23 mouse cellular contexts compared by ENCODE assay signal in the genomic region with DNA sequence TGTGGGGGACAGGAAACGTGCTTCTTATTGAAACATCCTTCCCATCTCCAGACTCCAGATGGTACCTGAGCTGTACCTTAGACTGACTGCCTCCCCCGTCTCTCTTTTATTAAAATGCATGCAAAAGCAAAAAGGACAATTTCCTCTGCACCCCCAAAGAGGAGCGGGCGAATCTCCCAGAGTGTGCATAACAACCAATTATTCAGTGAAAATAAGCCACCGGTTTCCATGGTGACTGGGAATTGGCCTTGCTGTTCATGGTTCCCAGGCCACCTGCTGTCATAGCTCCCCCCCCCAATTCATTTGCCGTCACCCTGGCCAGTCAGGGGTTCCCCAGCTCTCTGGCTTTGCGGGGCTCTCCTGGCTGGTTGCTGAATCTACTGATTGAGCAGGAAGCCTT. TPM values are rescaled to one million over a fixed set of nuclear protein-coding genes. Genes with fewer than 3 reads are reported as not detected.
DNase-seq lines count a peak whose midpoint lies in the region; ATAC-seq lines count a peak whose summit lies in the region.
"Had no signal": no experiment of that assay in that cellular context is flagged by ENCODE, and none has a peak within 500 bp of the region (broad histone marks: within the 10 kb centered on the region; RNA-seq: fewer than 3 reads in every experiment).

No protein-coding gene starts in this region.

- H3K36me3 ChIP-seq in forebrain, embryonic 13.5 days (ENCODE audit: poor library complexity, severe bottlenecking), result peaks cover 5% of the 10 kb centered on the region; the same call in 1 of the 2 replicates
- no peaks in the 10 kb centered on the region for H3K36me3 ChIP-seq in forebrain, embryonic 11.5 days (ENCODE audit: control insufficient read depth, insufficient read depth, low read length)
- peaks cover 55% of the 10 kb centered on the region for H3K36me3 ChIP-seq in hindbrain, embryonic 14.5 days (replicated peaks; ENCODE audit: control insufficient read depth, insufficient read depth)
- peaks cover 15% of the 10 kb centered on the region for H3K36me3 ChIP-seq in midbrain, embryonic 15.5 days (replicated peaks)
- H3K36me3 ChIP-seq: heart, embryonic 13.5 days; intestine, embryonic 15.5 days; limb, embryonic 13.5 days; liver, embryonic 13.5 days had no signal

- 24% methylated on average over 7 of the region's 7 CpGs for WGBS in forebrain, embryonic 13.5 days
- WGBS in forebrain, embryonic 11.5 days, result 50% methylated on average over 7 of the region's 7 CpGs
- 26% methylated on average over 7 of the region's 7 CpGs for WGBS in hindbrain, embryonic 14.5 days
- WGBS in midbrain, embryonic 15.5 days, result 25% methylated on average over 7 of the region's 7 CpGs

- H3K4me3 ChIP-seq in forebrain, embryonic 13.5 days, result no peak overlapping the region
- H3K4me3 ChIP-seq in forebrain, embryonic 11.5 days (ENCODE audit: low read depth, low read length), result no peak overlapping the region
- H3K4me3 ChIP-seq in hindbrain, embryonic 14.5 days (replicated peaks; ENCODE audit: low read length), result no peak overlapping the region
- no peak overlapping the region for H3K4me3 ChIP-seq in midbrain, embryonic 15.5 days
- H3K4me3 ChIP-seq: heart, embryonic 13.5 days; intestine, embryonic 15.5 days; limb, embryonic 13.5 days; liver, embryonic 13.5 days had no signal

- 0 out of 2 replicates have a peak, but pooled peaks have one; percentile 31 for ATAC-seq in forebrain, embryonic 13.5 days
- no peak for ATAC-seq in forebrain, embryonic 11.5 days (replicated peaks; ENCODE audit: low FRiP score)
- ATAC-seq in hindbrain, embryonic 14.5 days (ENCODE audit: low FRiP score), result no peak
- peak; percentile 51; the same call in 1 of the 2 replicates for ATAC-seq in midbrain, embryonic 15.5 days (replicated peaks)
- ATAC-seq in erythroblast, adult 5-6 weeks (replicated peaks; ENCODE audit: low FRiP score, poor library complexity, severe bottlenecking), result no peak
- ATAC-seq: CD4-positive, CD25-positive, alpha-beta regulatory T cell, adult 4 months; intestine, embryonic 15.5 days; Patski had no signal

- H3K27ac ChIP-seq in forebrain, embryonic 13.5 days, result peak overlapping the region; percentile 62
- no peak overlapping the region for H3K27ac ChIP-seq in forebrain, embryonic 11.5 days (ENCODE audit: low read depth, low read length)
- H3K27ac ChIP-seq in hindbrain, embryonic 14.5 days, result peak overlapping the region; percentile 55; the same call in 1 of the 2 replicates
- peak overlapping the region; percentile 71 for H3K27ac ChIP-seq in midbrain, embryonic 15.5 days
- H3K27ac ChIP-seq: heart, embryonic 13.5 days; intestine, embryonic 15.5 days; limb, embryonic 13.5 days; liver, embryonic 13.5 days; stomach, postnatal 0 days had no signal

- H3K4me1 ChIP-seq in forebrain, embryonic 13.5 days, result peaks cover 26% of the 10 kb centered on the region
- H3K4me1 ChIP-seq in forebrain, embryonic 11.5 days (replicated peaks; ENCODE audit: control insufficient read depth, insufficient read depth, low read length), result peaks cover 10% of the 10 kb centered on the region; the same call in 1 of the 2 replicates
- H3K4me1 ChIP-seq in hindbrain, embryonic 14.5 days (replicated peaks; ENCODE audit: control insufficient read depth, insufficient read depth, low read length), result peaks cover 6% of the 10 kb centered on the region; the same call in 1 of the 2 replicates
- H3K4me1 ChIP-seq in midbrain, embryonic 15.5 days, result peaks cover 19% of the 10 kb centered on the region

- H3K9ac ChIP-seq in forebrain, embryonic 13.5 days, result 0 out of 2 replicates have a peak overlapping the region, but pooled peaks have one; percentile 30
- H3K9ac ChIP-seq in forebrain, embryonic 11.5 days (ENCODE audit: low read length), result no peak overlapping the region
- no peak overlapping the region for H3K9ac ChIP-seq in hindbrain, embryonic 14.5 days
- H3K9ac ChIP-seq in midbrain, embryonic 15.5 days, result no peak overlapping the region
- H3K9ac ChIP-seq: heart, embryonic 13.5 days; intestine, embryonic 15.5 days; limb, embryonic 13.5 days; liver, embryonic 13.5 days; lung, embryonic 14.5 days had no signal

- no peaks in the 10 kb centered on the region for H3K9me3 ChIP-seq in forebrain, embryonic 13.5 days (replicated peaks)
- H3K9me3 ChIP-seq in forebrain, embryonic 11.5 days (ENCODE audit: control insufficient read depth, low read length), result no peaks in the 10 kb centered on the region
- H3K9me3 ChIP-seq in hindbrain, embryonic 14.5 days (ENCODE audit: control insufficient read depth, low read length), result no peaks in the 10 kb centered on the region
- no peaks in the 10 kb centered on the region for H3K9me3 ChIP-seq in midbrain, embryonic 15.5 days
- H3K9me3 ChIP-seq: heart, embryonic 13.5 days; intestine, embryonic 15.5 days; limb, embryonic 13.5 days; liver, embryonic 13.5 days had no signal

- H3K4me2 ChIP-seq in forebrain, embryonic 13.5 days, result no peak overlapping the region
- H3K4me2 ChIP-seq in forebrain, embryonic 11.5 days (ENCODE audit: low read depth, low read length, severe bottlenecking), result no peak overlapping the region
- H3K4me2 ChIP-seq in hindbrain, embryonic 14.5 days (replicated peaks), result no peak overlapping the region
- H3K4me2 ChIP-seq in midbrain, embryonic 15.5 days, result no peak overlapping the region
- H3K4me2 ChIP-seq: heart, embryonic 13.5 days; intestine, embryonic 15.5 days; limb, embryonic 13.5 days; liver, embryonic 13.5 days; lung, embryonic 14.5 days had no signal

- H3K27me3 ChIP-seq in forebrain, embryonic 13.5 days, result 0 out of 2 replicates have a peak, but pooled peaks cover 12% of the 10 kb centered on the region
- no peaks in the 10 kb centered on the region; the same call in 1 of the 2 replicates for H3K27me3 ChIP-seq in forebrain, embryonic 11.5 days (ENCODE audit: control insufficient read depth, insufficient read depth, low read length)
- H3K27me3 ChIP-seq in hindbrain, embryonic 14.5 days (ENCODE audit: control insufficient read depth, insufficient read depth, low read length), result no peaks in the 10 kb centered on the region
- peaks cover 15% of the 10 kb centered on the region; the same call in 1 of the 2 replicates for H3K27me3 ChIP-seq in midbrain, embryonic 15.5 days (replicated peaks)
- H3K27me3 ChIP-seq: Patski had no signal

- no peak for DNase-seq in forebrain, embryonic 11.5 days (ENCODE audit: low spot score)
- peak; percentile 72 for DNase-seq in brain, adult 2 months (ENCODE audit: low read depth, low spot score)
- no peak for DNase-seq in hindbrain, embryonic 14.5 days (ENCODE audit: low spot score)
- no peak for DNase-seq in urinary bladder, postnatal 25 days (ENCODE audit: low spot score)
- DNase-seq in kidney, postnatal 14 days, result no peak
- DNase-seq: adrenal gland, postnatal 10 days; cerebellum, adult 2 months; gastrocnemius, postnatal 10 days; heart, adult 11 months; kidney, postnatal 4 days; liver, embryonic 13.5 days; lung, embryonic 14.5 days; lung, postnatal 36 days; right cerebral cortex, postnatal 4 days had no signal

RNA-seq across cellular contexts. Expression of a gene that starts 26.8 kb away (rescaled TPM):
- 20.1 and 21.0 TPM in 2 replicates for polyA plus RNA-seq in forebrain, embryonic 13.5 days (2015; fragmentation: Nextera tagmentation; extraction: Ambion mirVana)
- polyA plus RNA-seq in forebrain, embryonic 11.5 days (2014; fragmentation: Nextera tagmentation; extraction: Ambion mirVana), result 1.3 and 1.5 TPM in 2 replicates
- polyA plus RNA-seq in hindbrain, embryonic 14.5 days (2014; fragmentation: Nextera tagmentation; extraction: Ambion mirVana), result 41.9 and 46.7 TPM in 2 replicates
- polyA plus RNA-seq in midbrain, embryonic 15.5 days (2015; fragmentation: Nextera tagmentation; extraction: Ambion mirVana), result 57.0 and 65.0 TPM in 2 replicates
- not detected in 2 replicates for total RNA-seq in erythroblast, adult 5-6 weeks (2015; ENCODE audit: low replicate concordance)
- total RNA-seq in erythroblast, adult 5-6 weeks (2017; ENCODE audit: low replicate concordance), result 0.09 TPM in 1 of 2 replicates, not detected in the other

RNA-seq across cellular contexts. Expression of a gene that starts 39.7 kb away (rescaled TPM):
- 265 and 331 TPM in 2 replicates for polyA plus RNA-seq in forebrain, embryonic 13.5 days (2015; fragmentation: Nextera tagmentation; extraction: Ambion mirVana)
- 310 and 360 TPM in 2 replicates for polyA plus RNA-seq in forebrain, embryonic 11.5 days (2014; fragmentation: Nextera tagmentation; extraction: Ambion mirVana)
- polyA plus RNA-seq in hindbrain, embryonic 14.5 days (2014; fragmentation: Nextera tagmentation; extraction: Ambion mirVana), result 154 and 178 TPM in 2 replicates
- 127 and 133 TPM in 2 replicates for polyA plus RNA-seq in midbrain, embryonic 15.5 days (2015; fragmentation: Nextera tagmentation; extraction: Ambion mirVana)
- 338 and 340 TPM in 2 replicates for total RNA-seq in erythroblast, adult 5-6 weeks (2015; ENCODE audit: low replicate concordance)
- 322 and 331 TPM in 2 replicates for total RNA-seq in erythroblast, adult 5-6 weeks (2017; ENCODE audit: low replicate concordance)

RNA-seq across cellular contexts. Expression of a gene that starts 46.4 kb away (rescaled TPM):
- 1.7 and 2.0 TPM in 2 replicates for polyA plus RNA-seq in forebrain, embryonic 13.5 days (2015; fragmentation: Nextera tagmentation; extraction: Ambion mirVana)
- polyA plus RNA-seq in forebrain, embryonic 11.5 days (2014; fragmentation: Nextera tagmentation; extraction: Ambion mirVana), result 0.60 and 1.2 TPM in 2 replicates
- 5.6 and 6.9 TPM in 2 replicates for polyA plus RNA-seq in hindbrain, embryonic 14.5 days (2014; fragmentation: Nextera tagmentation; extraction: Ambion mirVana)
- polyA plus RNA-seq in midbrain, embryonic 15.5 days (2015; fragmentation: Nextera tagmentation; extraction: Ambion mirVana), result 8.0 and 8.6 TPM in 2 replicates
- 0.19 TPM in 1 of 2 replicates, not detected in the other for total RNA-seq in erythroblast, adult 5-6 weeks (2015; ENCODE audit: low replicate concordance)
- not detected in 2 replicates for total RNA-seq in erythroblast, adult 5-6 weeks (2017; ENCODE audit: low replicate concordance)
- polyA plus RNA-seq: CD4-positive, CD25-positive, alpha-beta regulatory T cell, adult 4 months had no signal

Comparison
In these comparisons a context has a peak if more than half of its experiments do, and no peak if none do; other contexts are left out.
1. ATAC-seq: peak in forebrain, embryonic 13.5 days (single experiment) and midbrain, embryonic 15.5 days (single experiment); none in forebrain, embryonic 11.5 days (single experiment), hindbrain, embryonic 14.5 days (single experiment) and erythroblast, adult 5-6 weeks (single experiment).